Mouse (Mus musculus): ENCODE data around the gene Ccdc162.

DNA sequence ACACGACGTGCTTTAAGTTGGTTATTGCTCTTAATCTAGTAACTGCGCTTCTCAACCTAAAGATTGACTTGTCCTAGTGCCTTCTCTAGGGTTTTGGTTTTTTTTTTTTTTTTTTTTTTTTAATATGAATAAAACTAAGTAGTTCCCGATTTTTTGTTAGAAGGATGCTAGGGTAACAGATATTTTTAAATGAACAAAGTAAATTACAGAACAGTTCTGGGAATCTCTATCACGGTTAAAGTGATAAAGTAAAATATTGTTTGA is 196.1 kb downstream of the Ccdc162 start:
- no peak for TF ChIP-seq CTCF (conservative IDR thresholded peaks at IDR 0.05; ENCODE audit: low read length)
- TF ChIP-seq NANOG (IDR thresholded peaks at IDR 0.05; ENCODE audit: borderline replicate concordance, low read length), result no peak
